Mouse (Mus musculus): Measurements from ENCODE around the gene Ech1. TPM values are rescaled to one million over a fixed set of nuclear protein-coding genes. Genes with fewer than 3 reads are reported as not detected.

The Ech1 gene
- total and polyA plus RNA-seq, 2 experiments from 2014 or later: 806 to 823 TPM

DNA sequence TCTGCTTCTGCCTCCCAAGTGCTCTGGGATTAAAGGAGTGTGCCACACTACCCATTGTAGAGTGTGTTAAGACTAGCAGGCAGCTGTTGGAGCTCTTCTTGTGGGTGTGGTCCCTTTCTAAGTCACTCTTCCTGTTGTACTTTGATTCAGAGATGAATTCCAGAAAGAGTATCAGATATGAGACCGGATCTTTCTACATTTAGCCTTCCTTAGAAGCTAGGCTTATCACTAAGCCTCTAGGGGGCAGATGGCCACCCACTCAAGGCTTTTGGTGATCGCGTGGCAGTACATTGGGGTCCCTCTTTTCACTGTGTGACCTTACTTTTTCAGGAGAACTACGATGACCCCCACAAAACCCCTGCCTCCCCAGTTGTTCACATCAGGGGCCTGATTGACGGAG is 12.1 kb upstream of the Ech1 start:
- Histone ChIP-seq H3K27me3 (ENCODE audit: control insufficient read depth, insufficient read depth, low read length) (no peaks in the 10 kb centered on the region), H3K36me3 (replicated peaks; ENCODE audit: control insufficient read depth, insufficient read depth, low read length) (peaks cover 60% of the 10 kb centered on the region), H3K9ac (replicated peaks; ENCODE audit: low read depth, low read length) (peak overlapping the region; percentile 87; the same call in 1 of the 2 replicates), H3K9me3 (replicated peaks; ENCODE audit: control insufficient read depth, low read length) (no peaks in the 10 kb centered on the region), H3K4me2 (ENCODE audit: low read depth, low read length) (peak overlapping the region; percentile 87), H3K27ac (ENCODE audit: low read depth) (peak overlapping the region; percentile 96), H3K4me3 (ENCODE audit: low read depth, low read length) (peak overlapping the region; percentile 75), H3K4me1 (ENCODE audit: control insufficient read depth, insufficient read depth) (peaks cover 21% of the 10 kb centered on the region)
- WGBS: 44% methylated on average over 5 of the region's 5 CpGs
- no peak for ATAC-seq (ENCODE audit: insufficient read depth, low read depth)
- DNase-seq (ENCODE audit: low spot score): no peak
- TF ChIP-seq EP300 (IDR thresholded peaks at IDR 0.05; ENCODE audit: low read depth): no peak
- 0 out of 2 replicates have a peak, but pooled peaks have one; percentile 19 for TF ChIP-seq CTCF (IDR thresholded peaks at IDR 0.05; ENCODE audit: low read depth)

DNA sequence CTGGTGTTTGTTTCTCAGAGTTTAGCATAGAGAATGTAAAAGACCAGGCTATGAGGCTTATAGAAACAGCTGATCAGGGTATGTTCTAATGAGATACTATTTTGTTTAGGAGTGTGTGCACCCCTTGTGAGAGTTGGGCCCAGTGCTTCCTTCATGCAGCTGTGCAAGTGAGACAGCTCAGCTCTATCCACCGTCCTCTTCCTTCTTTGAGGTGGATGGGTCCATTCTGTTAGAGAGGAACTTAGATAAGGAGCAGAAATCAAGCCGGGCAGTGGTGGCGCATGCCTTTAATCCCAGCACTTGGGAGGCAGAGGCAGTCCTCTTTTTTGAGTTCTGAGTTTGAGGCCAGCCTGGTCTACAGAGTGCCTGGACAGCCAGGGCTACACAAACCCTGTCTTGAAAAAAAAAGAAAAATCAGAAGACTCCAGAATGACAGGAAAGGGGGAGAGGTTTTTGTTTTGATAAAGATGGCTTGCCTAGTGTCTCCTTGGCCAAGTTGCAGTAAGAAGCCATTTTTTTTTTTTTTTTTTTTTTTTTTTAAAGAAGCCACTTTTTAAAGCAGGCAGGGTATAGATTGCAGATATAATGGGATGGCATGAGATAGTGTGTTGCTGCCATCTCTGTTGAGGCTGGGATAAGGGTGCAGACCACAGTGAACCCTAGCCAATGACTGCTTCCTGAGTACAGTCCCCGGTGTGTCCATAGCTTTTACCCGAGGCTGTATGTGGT is 10.5 kb upstream of the Ech1 start:
- no peak for DNase-seq (ENCODE audit: low spot score)
- WGBS: 49% methylated on average over 5 of the region's 5 CpGs
- peaks cover 75% of the 10 kb centered on the region for H3K36me3 ChIP-seq (replicated peaks; ENCODE audit: control insufficient read depth, insufficient read depth, low read length)
- TF ChIP-seq CTCF (IDR thresholded peaks at IDR 0.05; ENCODE audit: low read depth): no peak
- TF ChIP-seq EP300 (IDR thresholded peaks at IDR 0.05; ENCODE audit: low read depth): no peak
- H3K4me3 ChIP-seq (ENCODE audit: low read depth, low read length): no peak overlapping the region
- peaks cover 18% of the 10 kb centered on the region for H3K4me1 ChIP-seq (ENCODE audit: control insufficient read depth, insufficient read depth)
- no peak overlapping the region for H3K4me2 ChIP-seq (ENCODE audit: low read depth, low read length)
- H3K27ac ChIP-seq (ENCODE audit: low read depth): no peak overlapping the region
- no peak for ATAC-seq (ENCODE audit: insufficient read depth, low read depth)
- H3K27me3 ChIP-seq (ENCODE audit: control insufficient read depth, insufficient read depth, low read length): no peaks in the 10 kb centered on the region
- no peaks in the 10 kb centered on the region for H3K9me3 ChIP-seq (replicated peaks; ENCODE audit: control insufficient read depth, low read length)
- no peak overlapping the region for H3K9ac ChIP-seq (replicated peaks; ENCODE audit: low read depth, low read length)

DNA sequence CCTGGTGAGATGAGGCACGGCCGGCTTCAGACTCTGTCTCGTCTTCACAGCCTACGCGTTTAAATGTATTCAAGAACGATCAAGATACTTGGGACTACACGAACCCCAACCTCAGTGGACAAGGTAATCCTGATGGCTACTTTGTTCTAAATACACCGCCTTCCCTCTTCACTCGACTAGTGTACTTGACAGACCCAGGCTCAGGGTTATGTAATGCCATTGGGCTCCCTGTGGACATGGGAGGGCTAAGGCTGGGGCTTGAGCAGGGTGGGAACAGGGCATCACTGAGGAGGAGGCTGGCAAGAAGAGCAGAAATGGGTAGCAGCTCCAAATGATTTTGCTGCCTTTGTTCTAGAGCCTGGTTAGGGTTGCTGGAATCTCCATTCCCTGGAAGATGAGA is 9.8 kb upstream of the Ech1 start:
- Histone ChIP-seq H3K36me3 (replicated peaks; ENCODE audit: control insufficient read depth, insufficient read depth, low read length) (peaks cover 83% of the 10 kb centered on the region), H3K27ac (ENCODE audit: low read depth) (no peak overlapping the region), H3K4me2 (ENCODE audit: low read depth, low read length) (no peak overlapping the region), H3K4me3 (ENCODE audit: low read depth, low read length) (no peak overlapping the region), H3K27me3 (ENCODE audit: control insufficient read depth, insufficient read depth, low read length) (no peaks in the 10 kb centered on the region), H3K9me3 (replicated peaks; ENCODE audit: control insufficient read depth, low read length) (no peaks in the 10 kb centered on the region), H3K4me1 (ENCODE audit: control insufficient read depth, insufficient read depth) (peaks cover 26% of the 10 kb centered on the region), H3K9ac (replicated peaks; ENCODE audit: low read depth, low read length) (no peak overlapping the region)
- DNase-seq (ENCODE audit: low spot score) (no peak), ATAC-seq (ENCODE audit: insufficient read depth, low read depth) (no peak)
- WGBS: 79% methylated on average over 9 of the region's 9 CpGs
- no peak for TF ChIP-seq CTCF (IDR thresholded peaks at IDR 0.05; ENCODE audit: low read depth)
- TF ChIP-seq EP300 (IDR thresholded peaks at IDR 0.05; ENCODE audit: low read depth): no peak

DNA sequence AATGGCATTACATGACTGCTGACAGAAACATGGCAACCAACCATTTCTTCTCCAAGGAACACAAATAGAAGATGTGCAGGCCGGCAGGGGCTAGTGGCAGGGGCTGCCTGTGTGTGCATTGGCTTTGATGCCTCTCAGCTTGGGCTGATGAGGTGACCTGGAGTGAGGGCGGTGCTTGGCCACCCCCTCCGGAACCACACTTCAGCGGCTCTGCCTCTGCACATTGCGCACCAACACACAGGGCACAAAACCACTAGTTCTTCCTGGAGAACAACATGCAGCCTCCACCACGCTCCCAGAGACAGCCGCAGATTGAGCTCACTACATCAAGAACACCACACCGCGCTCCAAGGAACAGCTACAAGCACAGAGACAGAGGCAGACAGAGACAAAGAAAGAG is 8.8 kb upstream of the Ech1 start:
- no peak overlapping the region for H3K9ac ChIP-seq (replicated peaks; ENCODE audit: low read depth, low read length)

DNA sequence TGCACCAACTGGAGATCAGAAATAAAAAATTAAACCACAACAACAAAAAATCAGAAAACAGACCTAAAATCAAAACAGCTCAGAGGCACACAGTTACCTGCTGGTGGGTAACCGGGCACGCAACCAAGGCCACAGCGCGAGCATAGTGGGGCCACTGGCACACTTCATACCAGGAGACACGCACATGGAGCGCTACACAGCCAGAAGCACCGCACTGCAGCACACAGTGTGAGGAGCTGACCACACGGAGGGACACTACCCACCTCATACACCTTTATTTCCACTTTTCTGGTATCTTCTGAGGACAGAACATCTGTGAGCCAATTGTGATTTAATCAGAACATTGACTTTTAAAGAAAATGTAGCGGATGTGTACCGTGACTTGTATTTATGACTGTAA is 8.1 kb upstream of the Ech1 start:
- no peaks in the 10 kb centered on the region for H3K9me3 ChIP-seq (replicated peaks; ENCODE audit: control insufficient read depth, low read length)
- no peak for TF ChIP-seq CTCF (IDR thresholded peaks at IDR 0.05; ENCODE audit: low read depth)
- TF ChIP-seq EP300 (IDR thresholded peaks at IDR 0.05; ENCODE audit: low read depth): no peak
- H3K4me3 ChIP-seq (ENCODE audit: low read depth, low read length): no peak overlapping the region
- H3K27me3 ChIP-seq (ENCODE audit: control insufficient read depth, insufficient read depth, low read length): no peaks in the 10 kb centered on the region
- H3K36me3 ChIP-seq (replicated peaks; ENCODE audit: control insufficient read depth, insufficient read depth, low read length): peaks cover 99% of the 10 kb centered on the region
- WGBS: 89% methylated on average over 10 of the region's 10 CpGs
- H3K27ac ChIP-seq (ENCODE audit: low read depth): no peak overlapping the region; the same call in 1 of the 2 replicates
- no peak for ATAC-seq (ENCODE audit: insufficient read depth, low read depth)
- no peak overlapping the region for H3K4me2 ChIP-seq (ENCODE audit: low read depth, low read length)
- peaks cover 31% of the 10 kb centered on the region for H3K4me1 ChIP-seq (ENCODE audit: control insufficient read depth, insufficient read depth)
- no peak for DNase-seq (ENCODE audit: low spot score)
- H3K9ac ChIP-seq (replicated peaks; ENCODE audit: low read depth, low read length): no peak overlapping the region

More for the DNA sequence above, 8.8 kb upstream of the Ech1 start:
- Histone ChIP-seq H3K9me3 (replicated peaks; ENCODE audit: control insufficient read depth, low read length) (no peaks in the 10 kb centered on the region), H3K27ac (ENCODE audit: low read depth) (peak overlapping the region; percentile 31), H3K4me1 (ENCODE audit: control insufficient read depth, insufficient read depth) (peaks cover 32% of the 10 kb centered on the region), H3K27me3 (ENCODE audit: control insufficient read depth, insufficient read depth, low read length) (no peaks in the 10 kb centered on the region), H3K36me3 (replicated peaks; ENCODE audit: control insufficient read depth, insufficient read depth, low read length) (peaks cover 93% of the 10 kb centered on the region), H3K4me3 (ENCODE audit: low read depth, low read length) (no peak overlapping the region), H3K4me2 (ENCODE audit: low read depth, low read length) (no peak overlapping the region)
- no peak for DNase-seq (ENCODE audit: low spot score)
- no peak for ATAC-seq (ENCODE audit: insufficient read depth, low read depth)
- no peak for TF ChIP-seq CTCF (IDR thresholded peaks at IDR 0.05; ENCODE audit: low read depth)
- no peak for TF ChIP-seq EP300 (IDR thresholded peaks at IDR 0.05; ENCODE audit: low read depth)
- 73% methylated on average over 9 of the region's 9 CpGs for WGBS

DNA sequence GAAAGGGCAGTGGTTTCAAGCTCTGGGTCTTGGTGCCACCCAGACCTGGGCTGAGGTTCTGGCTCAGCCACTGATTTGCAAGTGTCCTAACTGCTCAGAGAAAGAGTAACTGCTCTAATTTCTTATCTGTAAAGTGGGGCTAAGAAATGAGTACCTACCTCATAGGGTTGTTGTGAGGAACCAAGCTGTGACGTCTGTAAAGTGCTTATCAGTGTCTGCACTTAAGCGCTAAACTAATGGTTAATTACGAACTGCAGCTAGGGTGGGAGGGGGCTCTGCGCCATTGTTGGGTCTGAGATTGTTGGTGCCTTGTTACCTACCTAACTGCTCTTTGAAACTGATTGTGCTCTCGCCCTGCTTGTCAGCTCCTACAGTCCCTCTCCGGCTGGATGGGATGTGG is 7.5 kb upstream of the Ech1 start:
- TF ChIP-seq EP300 (IDR thresholded peaks at IDR 0.05; ENCODE audit: low read depth) (no peak), CTCF (IDR thresholded peaks at IDR 0.05; ENCODE audit: low read depth) (no peak)
- peak overlapping the region; percentile 39; the same call in 1 of the 2 replicates for H3K27ac ChIP-seq (ENCODE audit: low read depth)
- H3K4me2 ChIP-seq (ENCODE audit: low read depth, low read length): no peak overlapping the region
- H3K4me3 ChIP-seq (ENCODE audit: low read depth, low read length): no peak overlapping the region
- no peak overlapping the region for H3K9ac ChIP-seq (replicated peaks; ENCODE audit: low read depth, low read length)
- H3K4me1 ChIP-seq (ENCODE audit: control insufficient read depth, insufficient read depth): peaks cover 25% of the 10 kb centered on the region
- no peak for ATAC-seq (ENCODE audit: insufficient read depth, low read depth)
- 52% methylated on average over 6 of the region's 6 CpGs for WGBS
- H3K27me3 ChIP-seq (ENCODE audit: control insufficient read depth, insufficient read depth, low read length): no peaks in the 10 kb centered on the region
- peaks cover 99% of the 10 kb centered on the region for H3K36me3 ChIP-seq (replicated peaks; ENCODE audit: control insufficient read depth, insufficient read depth, low read length)
- DNase-seq (ENCODE audit: low spot score): no peak
- H3K9me3 ChIP-seq (replicated peaks; ENCODE audit: control insufficient read depth, low read length): no peaks in the 10 kb centered on the region

Data from heart, postnatal 0 days (tissue).